Mouse (Mus musculus) CD4-positive, CD25-positive, alpha-beta regulatory T cell, adult 2 months (primary cell): ENCODE data around the gene Adamts20.

Experiments used
- DNase-seq: peaks from one replicate; pipeline ENCODE4 v3.0.0-alpha.2; 2012; ENCODE audit warnings: low read depth, low spot score

Gene Adamts20

DNA sequence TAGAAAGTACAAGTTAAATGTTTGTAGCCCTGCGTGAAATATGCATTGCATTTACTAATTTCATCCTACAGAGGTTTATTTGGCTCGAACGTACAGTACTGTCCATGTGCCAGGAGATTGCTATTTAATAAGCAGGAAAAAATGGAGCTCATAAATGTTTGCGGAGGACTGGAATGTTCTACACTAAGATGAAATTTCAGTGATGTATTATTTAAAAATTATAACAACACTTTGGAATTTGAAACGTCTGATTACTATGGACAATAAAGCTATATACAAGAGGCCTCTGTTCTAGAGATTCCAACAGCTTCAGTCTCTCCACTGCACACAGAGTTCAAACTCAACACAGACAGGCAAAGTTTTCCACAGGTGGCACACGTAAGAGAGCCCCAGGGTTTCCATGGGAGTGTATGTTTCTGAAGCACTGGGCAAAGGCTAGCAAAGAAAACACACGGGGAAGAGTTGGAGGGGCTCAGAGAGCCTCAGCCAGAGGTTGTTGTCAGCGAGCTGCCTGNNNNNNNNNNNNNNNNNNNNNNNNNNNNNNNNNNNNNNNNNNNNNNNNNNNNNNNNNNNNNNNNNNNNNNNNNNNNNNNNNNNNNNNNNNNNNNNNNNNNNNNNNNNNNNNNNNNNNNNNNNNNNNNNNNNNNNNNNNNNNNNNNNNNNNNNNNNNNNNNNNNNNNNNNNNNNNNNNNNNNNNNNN is 20.6 kb downstream of the Adamts20 start:
- no peak for DNase-seq

DNA sequence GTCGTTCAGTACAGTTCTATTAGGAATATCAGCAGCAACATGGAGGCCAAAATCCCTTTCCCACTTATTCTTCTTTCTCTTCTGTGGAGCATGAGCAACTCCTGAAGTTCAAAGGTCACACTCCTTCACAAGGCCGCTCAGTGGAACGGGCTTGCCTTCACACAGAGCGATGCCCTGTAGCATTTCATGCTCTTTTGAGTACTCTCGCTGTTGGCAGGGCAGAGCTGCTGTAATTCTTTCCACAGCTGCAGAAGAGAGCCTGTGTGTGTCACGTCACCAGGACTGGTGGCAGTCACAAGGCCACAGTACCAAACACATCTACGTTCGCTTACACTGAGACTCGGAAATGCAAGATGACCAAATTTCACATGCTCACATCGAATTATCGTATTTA is 21.2 kb downstream of the Adamts20 start:
- DNase-seq: no peak

DNA sequence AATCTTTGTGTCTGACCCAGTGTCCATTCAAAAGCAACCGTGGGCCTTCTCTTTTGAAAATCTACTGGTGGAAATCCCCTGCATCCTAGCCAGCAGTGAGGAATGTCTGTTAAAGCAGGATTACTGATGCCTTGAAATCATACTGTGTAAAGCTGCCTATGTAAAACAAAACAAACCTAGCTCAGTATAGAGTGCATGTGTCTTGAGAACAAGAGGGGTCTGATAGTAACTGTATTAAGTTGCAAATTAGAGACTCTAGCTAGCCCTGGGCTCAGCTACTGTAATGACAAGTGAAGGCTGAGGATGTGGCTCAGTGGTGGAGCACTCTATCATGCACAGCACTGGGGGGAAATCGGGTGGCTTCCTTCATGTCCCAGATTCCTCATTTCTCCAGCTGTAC is 22.2 kb downstream of the Adamts20 start:
- no peak for DNase-seq

DNA sequence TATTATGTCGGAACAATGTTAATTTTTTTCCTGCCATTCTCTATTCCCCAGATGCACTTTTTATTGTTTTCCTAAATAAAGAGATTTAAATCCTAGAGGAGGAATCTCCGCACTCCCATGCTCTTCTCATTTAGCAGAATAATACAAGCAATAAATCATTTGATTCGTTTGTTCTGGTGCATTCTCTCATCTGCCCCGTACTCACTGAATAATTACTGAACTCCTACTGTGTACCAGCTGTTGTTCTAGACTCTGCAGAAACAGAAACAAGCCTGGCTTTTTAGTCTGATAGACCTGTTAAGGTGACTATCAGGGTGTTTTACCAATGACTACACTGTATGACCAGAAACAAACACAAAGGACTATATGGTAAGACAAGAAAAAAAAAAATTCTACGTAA is 29.7 kb downstream of the Adamts20 start:
- DNase-seq: no peak

DNA sequence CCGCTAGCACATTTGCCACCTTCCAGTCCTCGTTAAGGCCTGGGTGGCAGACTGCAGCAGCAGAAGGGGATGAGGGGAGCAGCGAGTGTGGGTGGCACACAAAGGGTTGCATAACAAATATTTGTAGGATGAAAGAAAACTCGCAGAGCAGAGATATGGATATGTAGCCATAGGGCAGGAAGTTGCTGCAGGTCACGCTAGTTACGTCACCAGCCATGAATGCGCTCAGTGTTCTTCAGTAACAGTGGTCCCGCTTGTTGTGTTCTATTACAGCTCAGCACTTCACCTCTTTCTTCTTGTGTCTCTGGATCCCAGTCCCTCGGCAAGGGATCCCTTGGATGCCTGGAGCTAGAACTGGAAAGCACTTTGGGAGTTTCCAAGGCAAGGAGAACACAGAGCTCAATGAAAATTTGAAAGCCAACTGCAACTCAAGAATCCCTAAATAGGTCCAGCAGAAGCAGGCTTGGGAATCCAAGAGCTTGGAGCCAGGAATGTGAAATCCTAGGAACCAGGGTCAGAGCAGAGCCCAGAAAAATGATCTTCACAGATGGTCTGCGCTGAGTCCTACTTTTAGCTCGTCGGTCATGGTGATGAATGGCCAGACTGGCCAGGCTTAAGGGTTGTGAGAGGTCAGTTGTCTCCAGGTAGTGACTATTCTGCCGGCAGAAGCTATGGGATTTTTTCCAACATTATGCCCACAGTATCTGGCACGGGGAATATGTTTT is 34.4 kb downstream of the Adamts20 start:
- DNase-seq: no peak

DNA sequence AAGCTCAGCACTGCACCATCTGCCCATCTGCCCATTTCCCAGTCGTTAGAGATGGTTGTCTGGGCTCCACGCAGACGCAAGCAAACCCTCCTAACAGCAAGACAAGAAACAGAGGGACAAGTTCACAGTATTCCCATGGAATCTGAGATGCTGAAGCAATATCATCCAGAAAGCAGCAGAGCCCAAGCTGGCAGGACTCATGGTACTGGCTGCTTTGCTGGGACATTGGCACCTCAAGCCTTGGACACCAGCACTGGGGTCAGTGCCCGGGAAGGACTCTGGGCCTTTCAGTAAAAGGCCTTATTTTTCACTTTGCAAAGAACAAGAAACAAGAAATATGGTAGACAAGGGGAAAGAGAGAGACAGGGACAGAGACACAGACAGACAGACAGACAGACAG is 36.5 kb downstream of the Adamts20 start:
- no peak for DNase-seq

GRCm38 (mm10) chr15:94427482-94428214 is 37.6 kb downstream of the Adamts20 start:
- DNase-seq: no peak

DNA sequence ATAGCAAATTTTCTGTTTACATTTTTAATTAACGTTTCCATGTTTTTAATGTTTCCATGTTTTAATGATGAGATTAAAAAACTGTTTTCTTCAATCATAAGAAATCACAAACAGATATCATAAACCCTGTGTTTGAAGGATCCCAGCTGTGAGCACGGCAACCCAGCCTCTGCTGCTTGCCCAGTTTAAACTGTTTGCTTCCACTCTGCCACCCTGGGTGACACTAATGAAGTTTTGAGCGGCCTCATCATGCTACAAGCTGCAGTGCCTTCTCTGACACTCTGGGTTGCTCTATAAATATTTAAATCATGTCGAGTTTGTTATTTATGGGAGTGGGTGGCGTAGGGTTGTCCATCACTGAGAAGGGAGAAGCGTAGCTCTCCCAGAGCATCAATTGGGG is 44.7 kb downstream of the Adamts20 start:
- no peak for DNase-seq

DNA sequence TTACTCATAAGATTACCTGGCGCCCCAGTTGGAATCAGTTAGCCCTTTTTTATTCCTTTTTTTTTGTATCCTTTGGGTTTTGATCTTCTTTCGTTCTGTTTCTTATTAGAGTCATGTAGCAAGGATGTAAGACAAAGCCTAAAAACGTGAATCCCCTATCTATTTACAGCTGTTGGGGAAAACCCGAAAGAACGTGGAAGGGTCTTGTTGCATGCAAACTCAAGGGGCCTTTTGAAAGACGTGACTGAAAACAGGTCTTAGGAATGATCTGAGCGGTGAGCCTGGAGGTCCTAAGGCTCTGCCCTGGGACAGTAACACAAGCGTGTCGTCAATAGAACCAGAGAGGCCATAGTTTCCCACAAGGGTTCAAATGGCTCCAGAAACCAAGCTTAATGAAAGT is 46.1 kb downstream of the Adamts20 start:
- DNase-seq: no peak

GRCm38 (mm10) chr15:94418427-94418826 is 46.8 kb downstream of the Adamts20 start:
- no peak for DNase-seq

- DNase-seq: no peak
Measured at GRCm38 (mm10) chr15:94417216-94418155, 47.7 kb downstream of the Adamts20 start.

DNA sequence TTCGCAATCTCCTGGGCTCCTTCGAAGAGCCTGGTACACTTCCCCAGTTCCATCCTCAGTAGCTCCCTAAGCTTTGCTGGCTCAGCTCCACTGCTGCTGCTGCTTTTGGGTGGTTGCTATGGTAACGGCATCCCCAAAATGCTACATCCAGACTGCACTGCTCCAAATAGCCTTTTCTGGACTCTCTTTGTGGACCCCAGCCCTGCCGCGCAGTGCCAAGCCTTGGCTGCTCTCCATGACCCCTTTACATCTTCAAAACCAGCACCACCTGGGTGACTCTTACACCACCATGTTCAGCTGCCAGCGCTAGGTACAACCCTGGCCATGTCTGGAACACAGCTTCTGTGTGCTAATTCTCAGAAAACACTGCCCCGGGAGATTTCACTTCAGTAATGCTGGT is 55.4 kb downstream of the Adamts20 start:
- DNase-seq: no peak

GRCm38 (mm10) chr15:94406364-94406763 is 58.9 kb downstream of the Adamts20 start:
- no peak for DNase-seq

- DNase-seq: peak; percentile 27
Measured at GRCm38 (mm10) chr15:94404071-94404545, 61.1 kb downstream of the Adamts20 start.

GRCm38 (mm10) chr15:94403461-94404070 is 61.7 kb downstream of the Adamts20 start:
- DNase-seq: no peak

GRCm38 (mm10) chr15:94403018-94403417 is 62.2 kb downstream of the Adamts20 start:
- DNase-seq: no peak

DNA sequence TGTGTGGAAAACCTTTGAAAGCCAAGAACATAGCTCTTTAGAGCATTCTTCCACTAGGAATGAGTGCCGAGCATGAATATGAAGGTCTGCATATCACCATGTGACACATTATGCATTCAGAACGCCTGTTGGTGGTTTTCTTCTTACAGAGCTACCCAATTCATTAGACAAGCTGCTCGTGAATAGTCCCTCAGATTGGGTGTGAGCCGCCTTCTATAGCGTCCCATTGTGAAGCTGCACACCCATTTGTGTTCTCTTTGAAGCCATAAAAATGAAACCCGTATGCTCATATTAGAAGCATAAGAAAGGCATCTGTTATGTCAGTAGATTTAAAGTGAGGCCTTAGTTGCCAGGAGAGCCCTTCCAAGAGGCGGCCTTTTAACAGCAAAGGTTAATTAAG is 72.5 kb downstream of the Adamts20 start:
- no peak for DNase-seq

- DNase-seq: peak; percentile 41
Measured at GRCm38 (mm10) chr15:94390127-94390526, 75.1 kb downstream of the Adamts20 start.

DNA sequence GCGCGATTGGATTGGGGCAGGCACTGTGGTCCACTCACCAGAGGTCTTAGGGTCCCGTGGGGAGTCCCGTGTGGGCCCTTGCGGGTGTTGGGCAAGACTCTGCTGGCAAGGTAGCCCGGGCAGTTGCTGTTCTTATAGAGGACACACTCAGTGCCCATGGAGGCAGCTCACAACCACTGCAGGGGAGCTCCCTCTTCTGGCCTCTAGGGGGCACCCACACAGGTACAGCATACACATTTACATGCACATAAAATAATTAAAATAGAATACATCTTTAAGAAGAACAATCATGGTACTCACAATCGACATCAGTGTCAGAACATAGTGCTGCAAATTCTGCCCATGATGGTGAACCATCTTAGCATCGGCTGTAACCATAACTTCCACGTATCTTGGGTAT is 85.8 kb downstream of the Adamts20 start:
- peak; percentile 55 for DNase-seq

DNA sequence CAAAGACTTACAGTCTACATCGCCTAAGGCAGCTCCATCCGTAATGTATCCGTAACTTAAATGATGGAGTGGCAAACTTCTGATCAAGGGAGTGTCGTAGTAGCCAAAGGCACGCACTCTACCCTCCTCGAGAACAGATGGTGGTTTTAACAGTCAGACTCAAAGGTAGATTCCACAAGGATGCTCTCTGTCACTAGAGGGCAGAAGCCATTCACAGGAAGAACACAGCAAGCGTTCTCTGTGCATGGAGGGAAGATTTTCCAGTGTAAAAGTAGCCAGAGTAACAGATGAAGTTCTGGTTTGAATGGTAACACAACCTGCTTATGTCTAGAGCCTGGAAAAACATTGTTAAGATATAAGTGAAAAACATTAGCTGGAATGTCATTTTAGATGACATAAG is 92.7 kb downstream of the Adamts20 start:
- peak; percentile 3 for DNase-seq

DNA sequence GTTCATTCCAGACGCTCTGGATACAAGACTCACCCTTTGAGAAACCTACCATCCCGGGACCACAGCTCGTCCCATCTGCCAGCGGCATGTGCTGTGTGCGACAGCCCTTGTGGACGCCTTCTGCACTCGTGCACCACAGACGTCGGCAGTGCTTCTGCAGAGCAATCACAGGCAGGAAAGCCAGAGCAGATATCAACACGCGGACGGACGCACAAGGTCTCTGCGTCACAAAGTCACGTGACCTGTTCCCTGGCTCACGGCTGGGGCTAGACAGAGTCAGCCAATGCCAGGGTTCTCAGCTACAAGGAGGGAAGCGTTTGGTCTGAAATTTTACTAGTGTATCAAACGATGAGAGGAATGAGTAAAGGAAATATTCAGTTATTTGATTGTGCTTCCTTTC is 116.2 kb downstream of the Adamts20 start:
- DNase-seq: no peak
